Mouse (Mus musculus) heart, adult 18-20 months (tissue): ENCODE results near the gene Ly6g5c. TPM values are rescaled to one million over a fixed set of nuclear protein-coding genes. Genes with fewer than 3 reads are reported as not detected.
"Not testable (repeated sequence)": the region's sequence is repeated elsewhere in the genome, so short reads cannot be mapped to it uniquely, and the experiment has no call there.

Source experiments
- DNase-seq, 2 experiments: peaks; one replicate each; pipeline ENCODE4 v3.0.0; 2021 to 2022; ENCODE audit warnings: mixed read lengths in 1 of 2
- total RNA-seq, 2 experiments: library from RNA; stranded (reverse); gene quantifications; 2 replicates each; pipeline ENCODE4 v1.2.3; 2021

Gene Ly6g5c
- total RNA-seq, 2 experiments from 2014 or later: not detected

GRCm38 (mm10) chr17:35106522-35106921, 1.6 kb upstream of the Ly6g5c start:
- no peak for DNase-seq

GRCm38 (mm10) chr17:35111774-35112173, 3.7 kb downstream of the Ly6g5c start:
- DNase-seq: no peak

GRCm38 (mm10) chr17:35115046-35116019, 7.3 kb downstream of the Ly6g5c start, which contains the start of gene Ly6g5b:
TSS of gene Ly6g5b (minus strand) at chr17:35115428.
- DNase-seq: no peak

DNA sequence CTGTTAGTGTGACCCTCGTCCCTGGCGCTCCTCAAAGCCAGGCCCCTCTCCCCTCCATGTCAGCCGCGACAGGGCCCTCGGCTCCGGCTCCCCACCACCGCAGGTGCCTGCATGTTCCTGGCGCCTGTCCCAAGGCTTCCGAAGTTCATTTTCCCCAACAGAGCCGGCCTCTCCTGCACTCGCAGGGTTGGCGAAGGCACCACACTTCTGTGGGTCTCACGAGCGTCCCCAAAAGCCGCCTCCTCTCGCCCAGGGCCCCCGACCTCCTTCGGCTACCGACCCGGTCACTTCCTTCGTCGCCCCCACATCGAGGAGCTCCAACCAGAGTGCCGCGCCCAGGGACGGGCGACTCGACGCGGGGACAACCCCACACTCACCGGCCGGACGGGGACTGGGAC, 12.7 kb downstream of the Ly6g5c start:
- no peak for DNase-seq

GRCm38 (mm10) chr17:35121143-35121799, 13.2 kb downstream of the Ly6g5c start, which contains the start of gene Gpank1:
TSS of gene Gpank1 (plus strand) at chr17:35121455.
- DNase-seq: peak; percentile 98 to 99

DNA sequence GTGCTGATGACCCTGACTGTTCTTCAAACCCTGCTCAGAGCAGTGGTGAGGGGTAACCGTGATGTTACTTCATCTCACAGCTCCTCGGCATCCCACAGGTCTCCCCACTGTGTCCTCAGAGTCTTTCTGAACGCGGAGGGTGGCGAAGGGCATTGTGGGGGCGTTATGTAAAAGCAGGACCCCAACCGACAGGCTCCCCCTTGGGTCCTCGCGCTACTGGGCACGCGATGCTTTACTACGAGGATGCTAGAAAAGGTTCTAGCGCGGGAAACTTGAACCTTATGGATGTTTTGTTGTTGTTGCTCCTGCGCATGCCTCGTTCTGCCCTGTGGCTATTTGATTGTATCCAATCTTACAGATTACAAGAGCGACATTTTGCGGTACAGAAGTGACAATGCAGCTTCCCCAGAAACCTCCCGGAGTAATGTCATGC, 13.8 kb downstream of the Ly6g5c start, which contains the start of gene Csnk2b:
Gene Csnk2b, minus strand, starts transcription at position 183 of the 433 bp plus-strand sequence.
- peak; percentile 39 to 53 for DNase-seq

DNA sequence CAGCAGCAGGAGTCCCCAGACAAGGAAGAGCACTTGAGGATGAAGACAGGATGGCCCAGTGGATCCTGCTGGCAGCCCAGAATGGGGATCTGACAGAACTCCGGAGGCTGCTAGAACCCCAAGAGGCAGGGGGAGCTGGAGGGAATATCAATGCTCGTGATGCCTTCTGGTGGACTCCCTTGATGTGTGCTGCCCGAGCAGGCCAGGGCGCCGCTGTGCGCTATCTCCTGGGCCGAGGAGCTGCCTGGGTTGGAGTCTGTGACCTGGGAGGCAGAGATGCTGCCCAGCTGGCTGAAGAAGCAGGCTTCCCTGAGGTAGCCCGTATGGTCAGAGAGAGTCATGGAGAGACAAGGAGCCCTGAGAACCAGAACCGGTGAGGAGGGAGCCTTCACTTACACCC, 15.2 kb downstream of the Ly6g5c start:
- DNase-seq: not testable (repeated sequence)

GRCm38 (mm10) chr17:35124261-35124896, 16.3 kb downstream of the Ly6g5c start:
- not testable (repeated sequence) for DNase-seq

DNA sequence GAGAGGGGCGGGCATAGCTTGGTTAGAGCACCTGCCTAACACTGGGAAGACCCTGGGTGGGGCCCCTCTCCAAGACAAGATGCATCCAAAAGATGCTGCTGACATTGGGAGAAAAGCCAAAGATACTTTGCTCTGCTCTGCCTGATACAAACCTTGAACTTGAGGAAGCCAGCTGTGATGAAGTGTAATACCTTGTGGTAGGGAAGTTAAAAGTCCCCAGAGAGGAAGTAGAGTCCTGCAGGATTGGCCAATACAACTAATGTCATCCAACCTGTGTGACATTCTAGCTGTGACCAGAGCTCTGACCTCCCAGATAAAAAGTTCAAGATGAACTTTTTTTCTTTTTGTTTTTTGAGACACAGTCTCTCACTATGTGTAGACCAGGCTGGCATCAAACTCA, 17.0 kb downstream of the Ly6g5c start:
- DNase-seq: no peak

- DNase-seq: no peak
Measured at GRCm38 (mm10) chr17:35125578-35125977, 17.5 kb downstream of the Ly6g5c start.

DNA sequence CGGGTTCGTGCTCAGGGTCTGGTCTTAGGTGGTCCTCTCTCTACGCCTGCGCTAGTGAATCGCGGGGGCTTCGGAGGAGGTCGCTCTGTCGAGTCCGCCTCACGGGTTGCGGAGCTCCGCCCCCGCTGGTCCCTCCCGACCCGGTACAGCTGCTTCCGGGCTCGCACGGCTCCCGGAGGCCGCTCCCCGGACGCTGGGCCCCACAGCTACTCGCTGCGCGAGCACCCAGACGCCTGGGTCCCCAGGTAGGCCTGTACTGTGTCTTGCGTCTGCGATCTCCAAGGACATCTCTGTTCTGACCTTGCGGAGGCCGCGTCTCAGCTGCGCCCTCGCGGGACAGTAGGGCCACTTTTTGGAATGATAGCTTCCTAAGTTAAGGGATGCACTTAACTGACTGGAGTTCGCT, 18.1 kb downstream of the Ly6g5c start, which contains the start of gene D17H6S53E:
Gene D17H6S53E, plus strand, starts transcription at position 168 of the 406 bp plus-strand sequence.
- peak; percentile 85 to 87 for DNase-seq

DNA sequence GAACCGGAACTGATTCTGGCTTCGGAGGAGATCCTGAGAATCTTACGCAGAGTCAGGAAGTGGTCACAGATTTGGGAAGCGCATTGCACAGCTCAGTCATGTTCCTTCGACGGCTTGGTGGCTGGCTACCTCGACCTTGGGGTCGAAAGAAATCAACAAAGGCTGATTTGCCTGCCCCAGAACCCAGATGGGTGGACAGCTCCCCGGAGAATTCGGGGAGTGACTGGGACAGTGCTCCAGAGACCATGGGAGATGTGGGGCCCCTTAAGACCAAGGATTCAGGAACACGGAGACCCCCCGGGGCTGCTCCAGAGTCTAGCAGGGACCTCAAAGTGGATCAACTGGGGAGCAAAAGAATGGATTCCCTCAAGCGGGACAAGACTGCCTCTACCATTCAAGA, 18.9 kb downstream of the Ly6g5c start:
- DNase-seq: peak in 1 of 2 experiments; percentile 28

DNA sequence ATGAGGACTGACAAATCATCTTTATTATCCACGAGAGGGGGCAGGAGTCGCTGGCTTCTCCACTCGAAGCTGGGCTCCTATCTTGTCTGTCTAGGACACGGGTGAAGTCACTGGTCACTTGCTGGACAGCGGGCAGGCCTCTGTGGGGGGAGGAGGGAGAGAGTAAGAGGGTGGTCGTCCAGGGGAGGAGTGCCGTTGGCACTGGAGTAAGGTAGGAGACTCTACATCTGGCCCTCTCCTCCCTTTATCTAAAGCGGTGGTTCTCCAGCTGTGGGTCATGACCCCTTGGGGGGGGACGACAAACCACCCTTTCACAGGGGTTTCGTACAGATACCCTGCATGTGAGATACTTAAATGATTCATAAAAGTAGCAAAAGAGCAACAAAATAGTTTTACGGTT, 20.9 kb downstream of the Ly6g5c start:
- no peak for DNase-seq

DNA sequence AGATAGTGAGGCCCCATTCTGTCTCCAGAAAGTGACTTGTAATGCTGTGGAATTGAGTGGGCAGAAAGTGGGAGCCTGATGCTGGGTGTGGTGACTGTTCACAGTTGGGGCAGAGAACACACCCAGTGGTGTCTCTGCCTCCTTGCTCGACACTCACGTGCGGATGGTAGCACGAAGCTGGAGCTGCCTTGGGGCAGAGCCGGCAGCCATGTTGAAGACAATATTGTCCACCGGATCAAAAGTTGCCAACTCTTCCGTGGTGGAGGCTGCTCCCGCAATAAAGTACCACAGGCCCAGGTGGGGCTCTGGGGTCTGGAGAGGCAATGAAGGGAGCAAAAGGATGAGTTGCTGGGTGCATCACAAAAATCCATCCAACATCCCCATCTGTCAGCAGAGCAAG, 23.0 kb downstream of the Ly6g5c start:
- DNase-seq: no peak

DNA sequence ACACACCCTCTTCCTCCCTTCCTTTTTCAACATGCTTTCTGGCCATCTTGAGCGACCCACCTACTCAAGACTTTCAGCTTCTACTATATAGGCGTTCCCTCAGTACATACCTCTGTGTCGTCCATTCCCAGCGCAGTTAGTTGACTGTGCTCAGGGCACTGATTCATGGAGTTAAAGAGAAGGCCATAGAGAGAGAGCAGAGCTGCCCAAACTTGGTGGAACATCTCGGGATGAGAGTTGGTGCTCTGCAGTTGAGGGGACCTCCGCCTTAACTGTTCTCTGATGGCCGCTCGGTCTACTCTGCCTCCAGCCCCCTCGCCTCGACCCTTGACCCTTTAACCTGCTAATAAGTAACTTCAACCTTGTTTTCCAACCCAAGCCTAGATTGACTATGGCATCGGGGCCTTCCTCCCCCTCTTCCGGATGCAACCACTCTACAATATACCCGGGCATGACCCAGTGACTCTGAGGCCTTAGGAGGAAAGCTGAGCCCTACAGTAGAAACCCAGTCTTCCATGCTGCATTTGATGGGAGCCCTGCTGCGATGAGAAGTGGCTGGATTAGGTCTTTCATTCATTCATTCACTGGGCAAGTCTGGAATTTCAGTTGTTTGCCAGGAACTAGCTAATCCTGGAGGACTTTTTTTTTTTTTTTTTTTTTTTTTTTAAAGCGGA, 23.6 kb downstream of the Ly6g5c start, which contains the start of gene Apom:
Gene Apom, minus strand, starts transcription at position 551 of the 674 bp plus-strand sequence.
- no peak for DNase-seq

DNA sequence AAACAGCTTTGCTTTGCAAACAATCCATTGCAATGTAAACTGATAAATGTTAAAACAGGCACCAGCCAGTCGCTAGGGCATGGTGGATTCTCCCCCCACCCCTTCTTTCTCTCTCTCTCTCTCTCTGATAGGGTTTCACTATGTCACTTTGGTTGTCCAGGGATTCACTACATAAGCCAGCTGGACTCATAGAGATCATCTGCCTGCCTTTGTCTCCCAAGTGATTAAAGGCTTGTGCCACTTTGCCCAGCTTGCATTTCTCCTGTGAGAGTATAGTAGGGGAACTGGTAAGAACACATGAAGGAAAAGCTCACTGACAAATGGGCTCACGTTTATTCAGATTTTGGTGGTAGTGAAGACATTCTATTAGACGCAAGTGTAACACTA, 24.1 kb downstream of the Ly6g5c start:
- DNase-seq: no peak

GRCm38 (mm10) chr17:35133517-35133916, 25.4 kb downstream of the Ly6g5c start:
- DNase-seq: no peak

DNA sequence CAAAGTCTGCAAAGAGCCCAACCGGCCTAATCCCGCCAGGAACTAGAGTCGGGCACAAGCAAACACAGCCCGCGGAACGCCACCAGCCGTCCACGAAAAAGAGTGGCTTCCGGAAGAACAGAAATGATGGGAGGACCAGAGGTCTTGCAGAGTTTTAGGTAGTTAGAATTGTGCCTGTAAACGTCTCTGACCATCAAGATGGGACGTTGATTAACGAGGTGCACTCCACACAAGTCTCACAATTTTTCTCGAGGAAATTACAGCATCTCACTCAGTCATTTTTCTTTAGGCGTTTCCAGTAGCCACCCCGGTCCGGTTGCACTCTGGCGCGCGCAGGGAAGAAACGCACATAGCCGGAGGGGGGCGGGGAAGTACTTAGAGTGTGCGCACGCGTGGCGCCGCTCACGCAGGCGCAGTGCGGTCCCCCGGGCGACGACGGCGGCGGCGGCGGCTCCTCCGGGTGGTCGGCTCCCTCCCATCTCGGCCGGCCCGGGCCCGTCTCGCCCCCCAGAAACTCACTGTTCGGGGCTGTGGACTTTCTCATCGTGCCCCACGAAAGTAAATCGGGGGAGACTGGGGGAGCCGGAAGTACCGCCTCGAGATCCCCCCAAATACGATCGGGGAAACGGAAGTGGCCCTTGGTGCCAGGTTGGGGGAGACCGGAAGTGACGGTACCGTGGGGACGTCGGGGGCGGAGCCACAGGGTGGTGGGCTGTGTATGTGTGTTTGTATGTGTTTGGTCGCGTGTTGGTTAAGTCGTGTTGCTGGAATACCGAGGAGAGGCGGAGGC, 26.9 kb downstream of the Ly6g5c start, which contains the start of gene Bag6:
Gene Bag6, plus strand, starts transcription at position 378 of the 790 bp plus-strand sequence.
- DNase-seq: peak; percentile 95 to 98

DNA sequence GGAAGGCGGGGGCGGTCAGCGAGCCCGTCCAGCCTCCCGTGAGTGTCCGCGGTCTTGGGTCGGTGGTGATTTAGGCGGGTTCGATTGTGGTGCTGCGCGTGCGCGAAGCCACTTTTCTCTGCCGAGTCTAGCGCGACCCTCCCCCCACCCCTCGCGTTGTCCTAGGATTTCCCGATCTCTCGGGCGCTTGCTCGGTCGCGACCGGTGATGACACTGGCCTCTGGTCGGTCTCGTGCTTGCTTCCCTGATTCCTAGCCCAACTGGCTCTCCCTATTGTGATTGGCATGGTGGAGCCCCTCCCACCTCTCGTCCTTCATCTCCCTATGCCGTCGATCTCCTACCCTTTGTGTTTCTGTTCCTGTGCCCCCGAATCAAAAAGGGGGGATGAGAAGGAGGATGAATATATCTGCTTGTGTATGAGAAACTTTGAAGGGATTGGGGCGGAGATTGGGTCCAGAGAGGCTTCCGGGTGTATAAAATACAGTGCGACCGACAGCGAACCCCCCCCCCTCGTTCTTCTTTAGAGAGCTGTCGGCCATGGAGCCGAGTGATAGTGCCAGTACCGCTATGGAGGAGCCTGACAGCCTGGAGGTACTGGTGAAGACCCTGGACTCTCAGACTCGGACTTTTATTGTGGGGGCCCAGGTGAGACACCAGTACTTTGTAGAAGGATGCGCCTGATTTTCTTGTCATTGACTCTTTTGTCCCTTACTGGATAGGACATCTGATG, 27.7 kb downstream of the Ly6g5c start:
- no peak for DNase-seq

DNA sequence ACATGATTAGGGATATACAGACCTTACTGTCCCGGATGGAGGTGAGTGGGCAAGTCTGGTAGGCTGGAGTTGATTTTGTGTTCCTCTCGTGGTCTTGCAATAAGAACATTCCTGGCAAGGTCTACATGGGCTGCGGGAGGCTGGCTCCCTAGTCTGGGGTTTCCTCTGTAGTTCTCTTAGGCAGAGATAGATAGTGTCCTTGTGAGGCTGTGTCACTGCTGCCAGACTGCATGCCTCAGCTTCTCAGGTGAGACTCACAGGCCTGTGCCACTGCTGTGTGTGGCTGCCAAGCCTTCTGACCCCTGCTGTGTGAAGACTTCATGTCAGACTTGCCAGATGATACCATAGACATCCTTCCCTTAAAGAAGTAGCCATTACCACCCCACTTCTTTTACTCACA, 31.2 kb downstream of the Ly6g5c start:
- no peak for DNase-seq
